Mouse (Mus musculus) heart, embryonic 16.5 days (tissue): ENCODE results near the gene Vwc2. TPM values are rescaled to one million over a fixed set of nuclear protein-coding genes. Genes with fewer than 3 reads are reported as not detected.
A peak's percentile ranks its signal among the peaks of the same experiment; 100 is the strongest.

Experiments used
- ATAC-seq: fragments of 200-750 bp; cut with Nextera tagmentation; replicated peaks from 2 replicates; pipeline ENCODE4 v1.8.0; 2017; ENCODE audit warnings: moderate number of reproducible peaks; ENCODE audit not compliant: insufficient read depth, low FRiP score; ENCODE audit errors: extremely low read depth
- H3K27ac ChIP-seq: fragments of 300-500 bp; sonication (generic); 2 replicates; pipeline ENCODE4 v1.5.1; 2014; ENCODE audit warnings: mild to moderate bottlenecking, low read length, control low read depth, moderate library complexity
- H3K27me3 ChIP-seq: fragments of 300-500 bp; sonication (generic); 2 replicates; pipeline ENCODE4 v1.6.1; 2014; ENCODE audit warnings: low read length, mixed read lengths; ENCODE audit not compliant: control insufficient read depth, insufficient read depth
- H3K36me3 ChIP-seq: fragments of 300-500 bp; sonication (generic); 2 replicates; pipeline ENCODE4 v1.6.1; 2014; ENCODE audit not compliant: control insufficient read depth, insufficient read depth
- H3K4me1 ChIP-seq: fragments of 300-500 bp; sonication (generic); 2 replicates; pipeline ENCODE4 v1.6.1; 2014; ENCODE audit warnings: low read length, mixed read lengths; ENCODE audit not compliant: control insufficient read depth, insufficient read depth
- H3K4me2 ChIP-seq: fragments of 300-500 bp; sonication (generic); 2 replicates; pipeline ENCODE4 v1.6.1; 2014; ENCODE audit warnings: low read depth, mild to moderate bottlenecking, control low read depth, low read length
- H3K4me3 ChIP-seq: fragments of 300-500 bp; sonication (generic); 2 replicates; pipeline ENCODE4 v1.5.1; 2014; ENCODE audit warnings: mild to moderate bottlenecking, control low read depth, low read length
- H3K9ac ChIP-seq: fragments of 300-500 bp; sonication (generic); 2 replicates; pipeline ENCODE4 v1.6.1; 2014; ENCODE audit warnings: low read length, control low read depth
- H3K9me3 ChIP-seq: fragments of 300-500 bp; sonication (generic); replicated peaks from 2 replicates; pipeline ENCODE4 v1.6.1; 2016; ENCODE audit warnings: low read length; ENCODE audit not compliant: control insufficient read depth
- WGBS: fragments of 180-500 bp; shearing (Covaris S2); extraction: QIAGEN DNeasy Blood & Tissue Kit; methylation state at CpG from one replicate; pipeline ENCODE4 v1.1.7; 2014; 5-methylcytosine and 5-hydroxymethylcytosine counted together
- polyA plus RNA-seq: library from polyadenylated mRNA; unstranded; fragments of >200 nt; fragmentation: Nextera tagmentation; extraction: Ambion mirVana; gene quantifications from 2 replicates; pipeline ENCODE4 v1.2.1, GENCODE M21; 2015

Vwc2 gene
- polyA plus RNA-seq, 1 experiment from 2014 or later: 0.46 TPM

DNA sequence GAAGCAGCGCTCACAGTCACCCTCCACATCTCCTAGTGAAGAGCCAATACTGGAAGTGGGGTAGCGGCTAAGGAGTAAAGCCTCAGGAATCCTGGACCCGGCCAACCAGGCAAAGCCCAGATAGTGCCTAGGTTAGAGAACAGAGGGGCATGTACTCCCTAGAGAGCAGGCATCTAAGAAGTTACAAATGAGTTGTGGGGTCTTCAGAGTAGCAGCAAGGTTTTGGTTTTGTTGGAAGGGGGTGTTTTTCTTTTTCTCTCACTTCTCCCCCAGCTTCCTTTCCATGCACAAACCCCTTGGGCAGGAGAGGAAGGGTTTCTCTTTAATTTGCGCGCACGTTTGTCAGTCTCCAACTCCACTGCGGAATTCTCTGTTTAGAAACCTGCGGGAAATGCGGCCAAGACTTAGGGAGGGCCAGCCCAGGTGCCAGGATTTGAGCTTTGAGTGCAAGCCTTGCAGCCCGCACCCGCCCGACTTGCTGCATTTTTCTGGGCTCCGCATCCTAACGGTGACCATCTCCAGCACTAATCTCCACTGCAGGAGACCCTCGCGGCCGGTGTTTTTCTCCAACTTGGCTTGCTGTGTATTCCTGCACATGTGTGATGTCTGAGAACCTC, 1.1 kb downstream of the Vwc2 start:
- Histone ChIP-seq H3K27me3 (peaks cover 51% of the 10 kb centered on the region), H3K9ac (no peak overlapping the region)
- no peak for ATAC-seq

DNA sequence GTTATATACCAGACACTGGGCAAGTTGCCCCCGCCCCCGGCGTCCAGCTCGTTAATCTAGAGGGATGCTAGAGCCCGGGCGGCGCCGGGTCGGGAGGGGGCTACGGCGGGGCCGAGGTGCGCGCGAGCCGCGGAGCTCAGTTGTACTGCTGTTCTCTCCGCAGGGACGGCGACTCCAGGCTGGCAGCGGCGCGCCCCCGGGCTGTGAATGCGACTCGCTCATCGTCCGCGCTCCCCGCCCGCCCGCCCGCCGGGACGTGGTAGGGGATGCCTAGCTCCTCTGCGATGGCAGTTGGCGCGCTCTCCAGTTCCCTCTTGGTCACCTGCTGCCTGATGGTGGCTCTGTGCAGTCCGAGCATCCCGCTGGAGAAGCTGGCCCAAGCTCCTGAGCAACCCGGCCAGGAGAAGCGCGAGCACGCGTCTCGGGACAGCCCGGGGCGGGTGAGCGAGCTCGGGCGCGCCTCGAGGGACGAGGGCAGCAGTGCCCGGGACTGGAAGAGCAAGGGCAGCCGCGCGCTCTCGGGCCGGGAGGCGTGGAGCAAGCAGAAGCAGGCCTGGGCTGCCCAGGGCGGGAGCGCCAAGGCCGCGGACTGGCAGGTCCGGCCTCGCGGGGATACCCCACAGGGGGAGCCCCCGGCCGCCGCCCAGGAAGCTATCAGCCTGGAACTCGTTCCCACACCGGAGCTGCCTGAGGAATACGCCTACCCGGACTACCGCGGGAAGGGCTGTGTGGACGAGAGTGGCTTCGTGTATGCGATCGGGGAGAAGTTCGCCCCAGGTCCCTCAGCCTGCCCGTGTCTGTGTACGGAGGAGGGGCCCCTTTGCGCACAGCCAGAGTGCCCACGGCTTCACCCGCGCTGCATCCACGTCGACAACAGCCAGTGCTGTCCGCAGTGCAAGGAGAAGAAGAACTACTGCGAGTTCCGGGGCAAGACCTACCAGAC, 1.9 kb downstream of the Vwc2 start:
- Histone ChIP-seq H3K27ac (no peak overlapping the region), H3K4me1 (peaks cover 2% of the 10 kb centered on the region; the same call in 1 of the 2 replicates), H3K9me3 (no peaks in the 10 kb centered on the region), H3K4me2 (peak overlapping the region; percentile 80), H3K9ac (peak overlapping the region; percentile 39), H3K4me3 (peak overlapping the region; percentile 52), H3K27me3 (peaks cover 51% of the 10 kb centered on the region), H3K36me3 (no peaks in the 10 kb centered on the region)
- WGBS: under 1% methylated on average over 85 of the region's 93 CpGs
- ATAC-seq: peak; percentile 52

More for the DNA sequence above, 1.1 kb downstream of the Vwc2 start:
- Histone ChIP-seq H3K27ac (no peak overlapping the region), H3K4me1 (peaks cover 2% of the 10 kb centered on the region; the same call in 1 of the 2 replicates), H3K4me3 (peak overlapping the region; percentile 52), H3K9me3 (no peaks in the 10 kb centered on the region), H3K36me3 (no peaks in the 10 kb centered on the region), H3K4me2 (peak overlapping the region; percentile 80)
- WGBS: 2% methylated on average over 17 of the region's 17 CpGs

- WGBS: 8% methylated on average over 3 of the region's 3 CpGs
- Histone ChIP-seq H3K9me3 (no peaks in the 10 kb centered on the region), H3K27me3 (peaks cover 51% of the 10 kb centered on the region), H3K4me3 (no peak overlapping the region), H3K4me1 (peaks cover 2% of the 10 kb centered on the region; the same call in 1 of the 2 replicates), H3K36me3 (no peaks in the 10 kb centered on the region), H3K27ac (no peak overlapping the region), H3K9ac (no peak overlapping the region), H3K4me2 (no peak overlapping the region)
- no peak for ATAC-seq
Measured at GRCm38 (mm10) chr11:11116736-11117135, 2.7 kb downstream of the Vwc2 start.

GRCm38 (mm10) chr11:11122866-11123265, 8.8 kb downstream of the Vwc2 start:
- Histone ChIP-seq H3K27ac (no peak overlapping the region), H3K9me3 (no peaks in the 10 kb centered on the region), H3K4me2 (no peak overlapping the region), H3K4me3 (no peak overlapping the region), H3K4me1 (no peaks in the 10 kb centered on the region), H3K27me3 (peaks cover 2% of the 10 kb centered on the region), H3K36me3 (no peaks in the 10 kb centered on the region), H3K9ac (no peak overlapping the region)
- WGBS: 44% methylated on average over 4 of the region's 4 CpGs
- ATAC-seq: no peak

- H3K4me3 ChIP-seq: no peak overlapping the region
- no peak overlapping the region for H3K27ac ChIP-seq
- H3K4me1 ChIP-seq: no peaks in the 10 kb centered on the region
- H3K36me3 ChIP-seq: no peaks in the 10 kb centered on the region
- ATAC-seq: no peak
- no peaks in the 10 kb centered on the region; the same call in 1 of the 2 replicates for H3K27me3 ChIP-seq
- no peaks in the 10 kb centered on the region for H3K9me3 ChIP-seq
- no peak overlapping the region for H3K9ac ChIP-seq
- H3K4me2 ChIP-seq: no peak overlapping the region
- WGBS: 51% methylated on average over 14 of the region's 14 CpGs
Measured at GRCm38 (mm10) chr11:11131414-11132077, 17.5 kb downstream of the Vwc2 start.

- H3K4me1 ChIP-seq: no peaks in the 10 kb centered on the region
- H3K4me2 ChIP-seq: no peak overlapping the region
- H3K4me3 ChIP-seq: no peak overlapping the region
- H3K27me3 ChIP-seq: no peaks in the 10 kb centered on the region
- ATAC-seq: no peak
- H3K27ac ChIP-seq: no peak overlapping the region
- H3K9me3 ChIP-seq: no peaks in the 10 kb centered on the region
- no peak overlapping the region for H3K9ac ChIP-seq
- no peaks in the 10 kb centered on the region for H3K36me3 ChIP-seq
Measured at GRCm38 (mm10) chr11:11140622-11141021, 26.6 kb downstream of the Vwc2 start.

GRCm38 (mm10) chr11:11152681-11153080, 38.7 kb downstream of the Vwc2 start:
- no peak overlapping the region for H3K4me2 ChIP-seq
- no peak for ATAC-seq
- 44% methylated on average over 1 of the region's 1 CpGs for WGBS

GRCm38 (mm10) chr11:11171396-11171795, 57.4 kb downstream of the Vwc2 start:
- no peaks in the 10 kb centered on the region for H3K4me1 ChIP-seq
- H3K4me3 ChIP-seq: no peak overlapping the region
- H3K4me2 ChIP-seq: no peak overlapping the region
- no peak overlapping the region for H3K27ac ChIP-seq
- WGBS: 82% methylated on average over 4 of the region's 4 CpGs
- H3K9me3 ChIP-seq: no peaks in the 10 kb centered on the region
- no peaks in the 10 kb centered on the region for H3K36me3 ChIP-seq
- H3K9ac ChIP-seq: no peak overlapping the region
- no peaks in the 10 kb centered on the region for H3K27me3 ChIP-seq
- no peak for ATAC-seq

More at GRCm38 (mm10) chr11:11152681-11153080, 38.7 kb downstream of the Vwc2 start:
- Histone ChIP-seq H3K27ac (no peak overlapping the region), H3K36me3 (no peaks in the 10 kb centered on the region), H3K4me3 (no peak overlapping the region), H3K9ac (no peak overlapping the region), H3K9me3 (no peaks in the 10 kb centered on the region), H3K4me1 (no peaks in the 10 kb centered on the region), H3K27me3 (no peaks in the 10 kb centered on the region)
